Mouse (Mus musculus) layer of hippocampus, postnatal 14 days (tissue): ENCODE results near the gene Zfp526. TPM values are rescaled to one million over a fixed set of nuclear protein-coding genes. Genes with fewer than 3 reads are reported as not detected.
"Not testable (repeated sequence)": the region's sequence is repeated elsewhere in the genome, so short reads cannot be mapped to it uniquely, and the experiment has no call there.

Source experiments
- DNase-seq, 2 experiments: peaks; one replicate each; pipeline ENCODE4 v3.0.0; 2021 to 2022; ENCODE audit warnings: low spot score in 2 of 2, mixed read lengths in 1 of 2
- total RNA-seq, 2 experiments: library from RNA; stranded (reverse); gene quantifications; 2 replicates each; pipeline ENCODE4 v1.2.3; 2021

Zfp526 gene
- total RNA-seq, 2 experiments from 2014 or later, result 9.0 to 10.2 TPM

DNA sequence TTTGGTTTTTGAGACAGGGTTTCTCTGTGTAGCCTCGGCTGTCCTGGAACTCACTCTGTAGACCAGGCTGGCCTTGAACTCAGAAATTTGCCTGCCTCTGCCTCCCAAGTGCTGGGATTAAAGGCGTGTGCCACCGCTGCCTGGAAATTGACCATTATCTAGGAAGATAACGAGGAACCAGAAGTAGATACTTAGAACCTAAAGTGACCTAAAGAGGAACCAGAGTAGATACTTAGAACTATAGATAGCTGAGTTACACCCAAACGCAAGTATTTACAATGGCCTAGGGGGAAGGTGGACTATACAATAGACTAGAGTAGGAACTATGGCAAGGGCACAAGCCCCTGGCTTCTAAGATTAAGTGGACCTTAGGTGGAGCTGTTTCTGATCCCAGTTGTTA is 44.5 kb downstream of the Zfp526 start:
- DNase-seq, result not testable (repeated sequence)

DNA sequence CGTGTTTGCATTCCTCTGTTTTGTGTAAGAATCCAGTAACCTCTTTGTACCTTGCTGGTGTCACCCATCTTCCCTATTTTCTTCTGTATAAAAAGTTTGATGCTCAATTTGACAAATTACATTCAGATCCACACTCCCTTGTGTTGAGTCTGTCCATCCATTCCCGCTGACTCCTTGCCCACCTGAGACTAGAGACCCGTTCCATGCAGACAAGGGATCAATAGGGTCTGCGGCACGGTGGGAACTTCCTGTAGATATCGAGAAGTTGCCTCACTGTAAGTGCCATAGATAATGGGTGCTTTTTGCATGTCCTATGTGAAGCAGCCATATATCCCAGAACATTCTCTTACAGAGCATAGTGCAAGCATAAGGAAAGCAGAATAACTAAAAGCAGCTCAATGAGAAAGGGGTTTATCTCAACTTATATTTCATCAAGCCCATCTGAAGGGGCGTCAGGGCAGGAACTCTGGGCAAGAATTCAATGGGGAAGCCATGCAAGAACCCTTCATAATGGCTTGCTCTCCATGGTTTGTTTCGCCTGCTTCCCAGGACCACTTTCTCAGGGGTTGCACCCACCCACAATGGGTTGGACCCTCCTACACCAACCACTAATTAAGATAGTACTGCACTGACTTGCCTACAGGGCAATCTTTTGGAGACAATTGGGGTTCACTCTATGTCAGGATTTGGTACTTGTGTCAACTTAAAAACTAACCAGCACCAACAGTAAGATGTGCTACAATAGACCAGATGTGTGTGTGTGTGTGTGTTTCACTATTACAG is 45.1 kb downstream of the Zfp526 start:
- no peak for DNase-seq

DNA sequence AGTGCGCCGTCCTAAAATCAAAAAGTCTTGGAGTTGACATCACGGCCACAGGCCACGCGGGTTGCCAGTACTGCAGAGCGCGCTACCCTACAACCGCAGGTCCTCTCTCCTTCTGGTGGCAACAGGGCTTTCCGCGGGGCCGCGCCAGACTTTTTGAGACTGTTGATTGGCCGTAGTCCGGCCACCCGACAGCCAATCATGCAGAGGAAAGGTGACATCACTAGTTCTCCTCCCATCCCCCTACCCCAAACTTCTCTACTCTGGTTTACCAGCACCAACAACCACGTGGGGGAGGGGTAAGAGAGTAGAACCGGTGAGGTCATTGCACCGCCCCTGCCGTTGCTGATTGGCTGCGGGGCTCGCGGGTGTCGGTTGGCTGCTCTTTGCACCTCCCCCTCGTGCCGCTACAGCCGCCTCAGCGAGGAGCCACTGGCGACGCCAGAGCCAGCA is 46.1 kb downstream of the Zfp526 start, which contains the start of gene Cic:
Cic (plus strand) TSS at position 404 of the 450 bp plus-strand sequence.
- DNase-seq, result peak in 1 of 2 experiments; percentile 100

DNA sequence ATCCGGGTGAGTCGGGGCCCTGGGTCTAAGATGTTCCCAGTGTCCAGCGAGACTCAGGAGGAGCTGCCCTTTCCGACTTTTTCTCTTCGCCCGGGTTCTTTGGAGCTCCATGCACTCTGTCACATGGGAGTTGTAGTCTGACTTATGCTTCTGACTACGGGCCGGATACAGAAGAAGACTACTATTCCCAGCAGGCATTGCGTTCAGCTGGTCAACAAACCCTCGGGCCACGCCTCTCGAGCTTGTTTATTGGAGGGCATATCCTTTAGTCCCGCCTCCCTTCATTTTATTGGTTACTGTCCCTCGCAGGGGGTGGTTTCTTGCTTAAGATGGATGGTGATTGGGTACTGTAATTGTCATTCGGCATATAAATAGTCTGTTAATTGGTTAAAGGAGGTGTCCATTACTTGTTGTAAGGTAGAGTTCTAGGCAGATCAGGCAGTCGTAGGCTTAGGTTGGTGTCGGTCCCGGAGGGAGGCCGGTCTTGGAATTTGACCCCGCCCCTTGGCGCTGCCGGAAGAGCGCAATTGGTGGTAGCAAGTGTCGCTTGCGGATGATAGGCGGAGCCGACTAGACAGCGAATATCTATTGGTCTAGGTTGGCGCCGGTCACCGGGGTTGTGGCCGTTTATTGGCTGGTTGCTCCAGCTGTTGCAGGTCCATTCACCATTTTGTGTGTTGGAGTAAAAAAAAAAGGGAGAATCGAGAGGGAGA is 46.7 kb downstream of the Zfp526 start:
- peak; percentile 100 for DNase-seq

DNA sequence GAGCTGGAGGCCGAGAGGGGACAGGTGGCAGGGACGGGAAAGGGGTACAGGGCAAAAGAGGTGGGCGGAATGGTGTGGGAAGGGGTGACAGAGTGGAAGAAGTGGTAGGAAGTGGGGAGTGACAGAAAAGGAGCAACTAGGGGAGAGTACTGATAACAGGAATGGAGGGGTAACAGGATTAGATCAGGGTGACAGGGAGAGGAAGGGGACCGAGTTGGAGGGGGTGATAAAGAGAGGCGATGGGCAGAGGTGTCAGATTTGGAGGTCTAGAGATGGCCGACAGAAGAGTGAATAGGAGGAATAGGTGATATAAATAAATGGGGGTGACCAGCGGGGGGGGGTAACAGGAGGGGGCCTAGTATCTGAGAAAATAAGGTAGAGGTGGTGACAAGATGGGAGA is 47.4 kb downstream of the Zfp526 start:
- DNase-seq, result no peak

DNA sequence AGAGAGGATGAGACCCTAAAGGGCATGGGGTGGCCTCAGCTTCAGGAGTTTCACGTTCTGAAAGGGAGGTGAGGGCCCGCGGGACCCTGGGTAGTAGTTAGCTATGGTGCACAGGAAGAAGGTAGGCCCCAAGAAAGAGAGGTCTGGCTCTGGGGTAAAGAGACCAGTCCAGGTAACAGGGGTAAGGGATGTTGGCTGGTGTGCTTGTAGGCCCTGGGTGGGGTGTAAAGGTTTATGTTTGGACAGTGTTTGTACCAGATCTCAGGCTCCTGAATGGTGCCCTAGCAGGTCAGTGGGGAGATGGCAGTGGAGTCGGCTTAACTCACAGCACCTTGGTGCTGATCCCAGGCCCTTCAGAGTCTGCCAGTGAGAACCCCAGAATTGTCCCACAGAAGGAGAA is 47.8 kb downstream of the Zfp526 start:
- DNase-seq, result no peak

DNA sequence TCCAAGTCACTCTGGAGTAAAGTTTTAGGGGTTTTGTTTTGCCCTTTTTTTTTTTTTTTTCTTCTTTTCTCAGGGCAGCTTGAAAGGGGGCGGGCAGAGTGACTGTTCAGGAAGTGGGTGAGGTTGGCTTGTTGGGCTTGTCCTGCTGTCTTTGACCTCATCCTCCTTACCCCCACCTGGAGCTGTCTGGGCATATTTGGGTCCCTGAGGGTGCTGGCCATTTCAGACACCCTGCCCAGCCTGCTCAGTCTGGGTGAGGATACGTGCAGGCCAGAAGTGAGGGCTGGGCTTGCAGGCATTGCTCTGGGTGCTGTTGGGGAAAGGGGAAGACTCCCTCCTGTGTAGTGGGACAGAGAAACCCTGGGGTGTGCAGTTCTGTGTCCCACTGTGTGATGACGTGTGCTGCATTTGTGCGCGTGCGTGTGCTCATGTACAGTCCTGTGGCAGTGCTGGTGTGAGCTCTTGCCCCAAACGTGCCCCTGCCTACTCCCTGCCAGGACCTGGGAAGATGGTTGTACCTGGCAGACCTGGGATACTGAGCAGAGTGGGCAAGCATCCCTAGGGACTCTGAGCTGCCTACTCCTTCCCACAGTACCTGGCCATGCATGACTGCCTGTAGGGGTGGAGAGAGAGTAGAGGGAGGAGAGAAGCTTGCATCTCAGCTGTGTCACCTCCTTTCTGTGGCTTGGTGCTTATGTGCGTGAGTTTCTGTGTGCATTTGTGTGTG is 48.5 kb downstream of the Zfp526 start:
- no peak for DNase-seq

DNA sequence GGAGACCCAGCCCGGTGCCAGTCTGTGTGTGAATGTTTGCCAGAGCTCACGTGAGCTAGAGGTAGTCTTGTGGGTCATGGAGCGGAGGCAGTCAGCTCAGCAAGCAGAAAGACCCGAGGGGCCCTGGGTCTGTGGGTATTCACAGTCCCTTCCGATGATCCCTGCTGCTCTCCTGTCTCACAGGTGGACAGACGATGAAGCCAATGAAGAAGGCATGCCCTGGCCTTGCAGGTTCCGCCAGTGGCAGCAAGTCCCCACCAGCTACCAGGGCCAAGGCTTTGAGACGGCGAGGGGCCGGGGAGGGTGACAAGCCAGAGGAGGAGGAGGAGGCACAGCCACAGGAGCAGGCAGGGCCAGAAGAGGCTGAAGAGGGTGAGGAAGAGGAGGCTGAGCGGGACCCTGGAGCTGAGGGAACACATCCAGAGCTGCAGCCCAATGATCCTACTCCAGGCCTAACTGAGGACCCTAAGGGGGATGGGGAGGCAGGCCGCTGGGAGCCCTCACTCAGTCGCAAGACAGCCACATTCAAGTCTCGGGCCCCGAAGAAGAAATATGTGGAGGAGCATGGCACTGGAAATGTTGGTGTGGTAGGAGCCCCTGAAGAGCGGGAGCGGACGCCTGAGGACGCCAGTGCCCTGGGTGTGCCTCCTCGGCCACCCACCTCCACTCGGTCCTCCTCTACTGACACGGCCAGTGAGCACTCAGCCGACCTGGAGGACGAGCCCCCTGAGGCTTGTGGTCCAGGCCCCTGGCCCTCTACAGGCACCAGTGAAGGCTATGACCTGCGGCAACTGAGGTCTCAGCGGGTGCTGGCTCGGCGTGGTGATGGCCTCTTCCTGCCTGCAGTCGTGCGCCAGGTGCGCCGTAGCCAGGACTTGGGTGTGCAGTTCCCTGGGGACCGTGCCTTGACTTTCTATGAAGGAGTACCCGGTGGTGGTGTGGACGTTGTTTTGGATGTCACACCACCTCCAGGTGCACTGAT is 49.7 kb downstream of the Zfp526 start:
- no peak for DNase-seq

DNA sequence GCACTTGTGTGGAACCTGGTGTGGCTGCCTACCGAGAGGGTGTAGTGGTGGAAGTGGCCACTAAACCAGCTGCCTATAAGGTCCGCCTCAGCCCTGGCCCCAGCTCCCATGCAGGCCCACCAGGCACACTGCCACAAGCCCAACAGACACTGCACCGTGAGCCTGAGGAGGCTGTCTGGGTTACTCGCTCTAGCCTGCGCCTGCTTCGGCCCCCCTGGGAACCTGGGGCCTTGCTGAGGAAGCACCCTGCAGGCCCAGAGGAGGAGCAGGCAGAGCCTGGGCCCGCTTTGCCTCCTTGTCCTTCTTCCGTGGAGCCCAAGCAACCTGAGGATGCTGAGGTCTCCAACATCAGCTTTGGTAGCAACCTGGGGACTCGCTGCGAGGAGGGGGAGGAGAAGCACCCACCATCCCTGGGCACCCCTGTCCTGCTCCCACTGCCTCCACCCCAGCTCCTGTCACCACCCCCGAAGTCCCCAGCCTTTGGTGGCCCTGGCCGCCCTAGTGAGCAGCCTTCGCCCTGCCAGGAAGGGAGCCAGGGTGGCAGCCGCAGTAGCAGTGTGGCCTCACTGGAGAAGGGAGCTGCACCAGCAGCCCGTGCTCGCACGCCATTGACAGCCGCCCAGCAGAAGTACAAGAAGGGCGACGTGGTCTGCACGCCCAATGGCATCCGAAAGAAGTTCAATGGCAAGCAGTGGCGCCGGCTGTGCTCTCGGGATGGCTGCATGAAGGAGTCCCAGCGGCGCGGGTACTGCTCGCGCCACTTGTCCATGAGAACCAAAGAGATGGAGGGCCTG is 50.6 kb downstream of the Zfp526 start:
- no peak for DNase-seq

DNA sequence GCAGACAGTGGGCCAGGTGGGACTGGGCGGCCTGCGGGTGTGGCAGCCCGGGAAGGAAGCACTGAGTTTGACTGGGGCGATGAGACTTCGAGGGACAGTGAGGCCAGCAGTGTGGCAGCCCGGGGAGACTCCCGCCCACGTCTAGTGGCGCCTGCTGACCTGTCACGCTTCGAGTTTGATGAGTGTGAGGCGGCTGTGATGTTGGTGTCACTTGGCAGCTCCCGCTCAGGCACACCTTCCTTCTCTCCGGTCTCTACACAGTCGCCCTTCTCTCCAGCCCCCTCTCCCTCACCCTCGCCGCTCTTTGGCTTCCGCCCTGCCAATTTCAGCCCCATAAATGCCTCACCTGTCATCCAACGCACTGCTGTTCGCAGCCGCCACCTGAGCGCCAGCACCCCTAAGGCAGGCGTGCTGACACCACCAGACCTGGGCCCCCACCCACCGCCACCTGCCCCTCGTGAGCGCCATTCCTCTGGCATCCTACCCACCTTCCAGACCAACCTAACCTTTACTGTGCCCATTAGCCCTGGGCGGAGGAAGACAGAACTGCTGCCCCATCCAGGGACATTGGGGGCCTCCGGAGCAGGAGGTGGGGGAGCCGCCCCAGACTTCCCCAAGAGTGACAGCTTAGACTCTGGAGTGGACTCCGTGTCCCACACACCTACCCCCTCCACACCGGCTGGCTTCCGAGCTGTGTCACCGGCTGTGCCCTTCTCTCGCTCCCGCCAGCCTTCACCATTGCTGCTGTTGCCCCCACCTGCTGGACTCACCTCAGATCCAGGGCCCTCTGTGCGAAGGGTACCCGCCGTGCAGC is 51.4 kb downstream of the Zfp526 start:
- no peak for DNase-seq

DNA sequence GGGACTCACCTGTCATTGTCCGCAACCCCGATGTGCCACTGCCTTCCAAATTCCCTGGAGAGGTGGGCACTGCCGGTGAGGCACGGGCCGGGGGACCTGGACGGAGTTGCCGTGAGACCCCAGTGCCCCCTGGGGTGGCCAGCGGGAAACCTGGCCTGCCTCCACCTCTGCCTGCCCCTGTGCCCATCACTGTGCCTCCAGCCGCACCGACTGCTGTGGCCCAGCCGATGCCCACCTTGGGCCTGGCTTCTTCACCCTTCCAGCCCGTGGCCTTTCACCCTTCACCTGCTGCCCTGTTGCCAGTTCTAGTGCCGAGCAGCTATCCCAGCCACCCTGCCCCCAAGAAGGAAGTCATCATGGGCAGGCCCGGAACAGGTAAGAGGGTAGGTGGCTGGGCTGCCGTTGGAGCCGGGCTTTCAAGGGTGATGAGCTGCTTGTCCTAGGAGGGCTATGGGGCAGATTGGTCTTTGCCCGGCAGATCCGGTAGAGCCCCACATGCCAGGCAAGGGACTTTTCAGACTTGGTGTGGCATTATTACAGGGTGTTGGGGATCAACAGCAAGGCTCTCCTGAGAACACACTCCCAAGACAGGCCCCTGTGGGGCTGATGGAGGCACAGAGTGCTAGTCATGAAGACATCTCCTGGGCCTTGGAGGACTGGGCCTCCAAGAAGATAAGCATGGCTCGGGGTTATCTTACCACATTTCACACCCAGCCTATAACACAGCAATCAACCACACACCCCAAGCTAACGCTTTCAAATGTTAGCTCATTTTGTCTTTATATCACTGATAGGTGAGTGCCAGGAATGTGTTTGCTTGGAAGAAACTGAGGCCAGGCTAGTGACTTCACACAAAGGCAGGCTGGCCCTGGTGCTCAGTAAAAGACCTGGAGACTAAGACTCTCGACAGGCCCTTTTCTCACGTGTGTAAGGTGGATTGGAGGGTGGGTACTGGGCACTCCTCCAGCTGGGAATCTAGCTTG is 52.3 kb downstream of the Zfp526 start:
- no peak for DNase-seq

DNA sequence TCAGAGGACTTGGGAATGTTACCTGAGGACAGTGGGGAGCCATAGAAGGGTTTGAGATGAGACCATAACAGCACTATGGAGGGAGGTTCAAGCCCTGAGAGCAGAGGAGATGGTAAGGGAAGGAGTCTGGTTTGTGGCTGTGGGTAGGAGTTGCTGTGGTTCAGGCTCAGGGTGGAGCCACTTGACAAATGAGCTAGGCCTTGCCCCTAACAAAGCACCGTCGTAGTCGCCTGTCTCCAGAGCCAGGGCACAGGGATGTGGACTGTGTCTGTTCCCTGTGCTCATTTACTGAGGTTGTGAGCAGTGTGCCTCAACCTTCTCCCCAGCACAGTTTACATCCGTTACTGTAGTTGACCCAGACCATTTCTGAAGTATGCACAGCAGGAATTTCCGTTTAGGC is 53.3 kb downstream of the Zfp526 start:
- DNase-seq, result no peak

DNA sequence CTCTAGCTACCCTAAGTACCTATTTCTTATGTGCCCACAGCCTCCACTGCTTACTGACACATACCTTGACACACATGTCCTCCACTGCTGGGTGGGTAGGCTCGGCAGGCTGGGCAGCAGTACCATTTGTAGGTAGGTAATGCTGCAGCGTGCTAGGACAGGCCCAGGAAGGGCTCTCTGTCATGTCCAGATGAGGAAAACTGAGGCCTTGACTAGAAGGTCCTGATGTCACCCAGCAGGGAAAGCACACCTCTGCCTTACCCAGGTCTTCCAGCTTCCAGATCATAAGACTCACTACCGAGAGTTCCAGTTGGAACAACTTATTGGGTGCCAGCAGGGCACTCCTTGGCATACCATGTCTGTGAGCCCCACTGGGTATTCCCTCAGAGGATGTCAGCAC is 53.8 kb downstream of the Zfp526 start:
- no peak for DNase-seq

DNA sequence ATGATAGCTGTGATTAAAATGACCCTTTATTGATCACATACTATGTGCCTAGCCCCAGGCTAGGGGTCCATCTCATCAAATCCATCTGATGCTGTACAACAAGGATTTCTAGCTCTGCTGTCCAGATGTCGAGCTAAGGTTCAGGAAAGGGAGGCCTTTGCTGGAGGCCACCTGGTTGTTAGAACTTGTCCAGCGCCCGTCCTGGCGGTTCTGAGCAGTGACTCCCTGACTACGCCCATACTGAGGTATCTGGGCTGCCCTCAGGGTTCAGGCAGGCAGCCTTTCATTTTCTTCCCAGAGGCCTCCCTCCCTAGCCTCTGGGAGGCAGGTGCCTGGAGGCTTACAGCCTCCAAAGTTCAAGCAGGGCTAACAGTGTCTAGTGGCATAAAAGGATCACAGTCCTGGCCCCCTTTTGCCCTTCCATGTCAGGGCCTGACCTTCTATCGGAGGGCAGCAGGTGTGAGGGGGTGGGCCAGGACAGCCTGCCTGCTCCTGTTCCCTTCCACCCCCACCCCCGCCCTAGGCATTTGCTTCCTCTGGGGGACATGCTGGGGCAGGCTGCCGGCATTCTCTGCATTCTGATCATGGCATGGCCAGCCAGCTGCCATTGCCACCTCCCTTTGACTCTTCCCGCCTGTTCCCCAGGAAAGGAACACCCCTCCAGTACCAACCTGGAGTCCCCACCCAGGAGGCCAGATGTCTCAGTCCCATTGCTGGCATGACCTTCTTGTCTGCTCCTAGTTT is 54.5 kb downstream of the Zfp526 start:
- DNase-seq, result no peak
